Mouse (Mus musculus) embryonic facial prominence, embryonic 11.5 days (tissue): ENCODE measurements around the gene Robo3. TPM values are rescaled to one million over a fixed set of nuclear protein-coding genes. Genes with fewer than 3 reads are reported as not detected.

Source experiments
- ATAC-seq: fragments of 200-750 bp; cut with Nextera tagmentation; replicated peaks from 2 replicates; pipeline ENCODE4 v1.8.0; 2017; ENCODE audit warnings: low read depth; ENCODE audit not compliant: insufficient number of reproducible peaks, low FRiP score, low TSS enrichment
- DNase-seq: peaks from one replicate; pipeline ENCODE4 v3.0.0-alpha.2; 2015; ENCODE audit warnings: low spot score
- H3K27ac ChIP-seq: fragments of 300-500 bp; sonication (generic); replicated peaks from 2 replicates; pipeline ENCODE4 v1.5.1; 2014; ENCODE audit warnings: mild to moderate bottlenecking, low read depth, low read length, control low read depth
- H3K27me3 ChIP-seq: fragments of 300-500 bp; sonication (generic); 2 replicates; pipeline ENCODE4 v1.6.1; 2014; ENCODE audit warnings: mild to moderate bottlenecking, low read length, moderate library complexity, mixed read lengths; ENCODE audit not compliant: control insufficient read depth, insufficient read depth
- H3K36me3 ChIP-seq: fragments of 300-500 bp; sonication (generic); replicated peaks from 2 replicates; pipeline ENCODE4 v1.6.1; 2014; ENCODE audit warnings: low read depth, mild to moderate bottlenecking, low read length, moderate library complexity, mixed read lengths; ENCODE audit not compliant: control insufficient read depth, insufficient read depth
- H3K4me1 ChIP-seq: fragments of 300-500 bp; sonication (generic); 2 replicates; pipeline ENCODE4 v1.6.1; 2014; ENCODE audit warnings: low read length, mixed read lengths; ENCODE audit not compliant: control insufficient read depth, insufficient read depth
- H3K4me2 ChIP-seq: fragments of 300-500 bp; sonication (generic); 2 replicates; pipeline ENCODE4 v1.6.1; 2014; ENCODE audit warnings: low read depth, mild to moderate bottlenecking, control low read depth, low read length, moderate library complexity
- H3K4me3 ChIP-seq: fragments of 300-500 bp; sonication (generic); 2 replicates; pipeline ENCODE4 v1.5.1; 2014; ENCODE audit warnings: low read depth, low read length, control low read depth
- H3K9ac ChIP-seq: fragments of 300-500 bp; sonication (generic); replicated peaks from 2 replicates; pipeline ENCODE4 v1.6.1; 2014; ENCODE audit warnings: mild to moderate bottlenecking, control low read depth, low read length
- H3K9me3 ChIP-seq: fragments of 300-500 bp; sonication (generic); replicated peaks from 2 replicates; pipeline ENCODE4 v1.6.1; 2016; ENCODE audit warnings: mild to moderate bottlenecking, low read length, inconsistent platforms, mixed read lengths; ENCODE audit not compliant: control insufficient read depth
- WGBS: fragments of 180-500 bp; shearing (Covaris S2); extraction: QIAGEN DNeasy Blood & Tissue Kit; methylation state at CpG from one replicate; pipeline ENCODE4 v1.1.7; 2014; 5-methylcytosine and 5-hydroxymethylcytosine counted together
- polyA plus RNA-seq: library from polyadenylated mRNA; unstranded; fragments of >200 nt; fragmentation: Nextera tagmentation; extraction: Ambion mirVana; gene quantifications from 2 replicates; pipeline ENCODE4 v1.2.1, GENCODE M21; 2014

Robo3 gene
- polyA plus RNA-seq, 1 experiment from 2014 or later: 4.9 TPM

DNA sequence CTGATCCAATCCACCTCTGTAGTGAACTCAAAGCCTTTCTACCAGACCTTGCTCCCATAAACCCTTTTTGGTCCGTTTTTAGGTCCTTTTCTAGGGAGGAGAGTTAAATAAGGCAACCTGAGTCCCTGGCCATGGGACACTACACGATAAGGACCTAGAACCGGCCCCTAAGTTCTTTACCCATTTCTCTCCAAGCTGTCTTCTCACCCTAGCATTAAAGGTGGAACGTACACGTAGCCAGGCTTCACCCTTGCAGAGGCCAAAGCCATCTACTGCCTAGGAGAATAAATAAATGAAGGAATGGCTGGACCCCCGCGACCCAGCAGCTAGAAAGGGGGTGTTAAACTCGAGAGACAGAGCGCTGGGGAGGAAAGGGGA, 26.6 kb upstream of the Robo3 start:
- WGBS: 0% methylated on average over 9 of the region's 9 CpGs
- H3K9me3 ChIP-seq: no peaks in the 10 kb centered on the region
- H3K9ac ChIP-seq: no peak overlapping the region

GRCm38 (mm10) chr9:37457151-37457550, 24.1 kb upstream of the Robo3 start:
- no peak overlapping the region for H3K9ac ChIP-seq
- DNase-seq (no peak), ATAC-seq (no peak)
- no peaks in the 10 kb centered on the region for H3K9me3 ChIP-seq
- WGBS: 48% methylated on average over 1 of the region's 1 CpGs
- no peak overlapping the region for H3K4me2 ChIP-seq
- no peak overlapping the region for H3K4me3 ChIP-seq
- H3K27ac ChIP-seq: no peak overlapping the region
- H3K27me3 ChIP-seq: peaks cover 90% of the 10 kb centered on the region
- 0 out of 2 replicates have a peak, but pooled peaks cover 6% of the 10 kb centered on the region for H3K4me1 ChIP-seq
- H3K36me3 ChIP-seq: no peaks in the 10 kb centered on the region

More for the DNA sequence above, 26.6 kb upstream of the Robo3 start:
- Histone ChIP-seq H3K4me1 (0 out of 2 replicates have a peak, but pooled peaks cover 6% of the 10 kb centered on the region), H3K4me2 (peak overlapping the region; percentile 89), H3K4me3 (peak overlapping the region; percentile 40), H3K36me3 (no peaks in the 10 kb centered on the region), H3K27ac (no peak overlapping the region), H3K27me3 (peaks cover 72% of the 10 kb centered on the region)
- ATAC-seq (no peak), DNase-seq (no peak)

DNA sequence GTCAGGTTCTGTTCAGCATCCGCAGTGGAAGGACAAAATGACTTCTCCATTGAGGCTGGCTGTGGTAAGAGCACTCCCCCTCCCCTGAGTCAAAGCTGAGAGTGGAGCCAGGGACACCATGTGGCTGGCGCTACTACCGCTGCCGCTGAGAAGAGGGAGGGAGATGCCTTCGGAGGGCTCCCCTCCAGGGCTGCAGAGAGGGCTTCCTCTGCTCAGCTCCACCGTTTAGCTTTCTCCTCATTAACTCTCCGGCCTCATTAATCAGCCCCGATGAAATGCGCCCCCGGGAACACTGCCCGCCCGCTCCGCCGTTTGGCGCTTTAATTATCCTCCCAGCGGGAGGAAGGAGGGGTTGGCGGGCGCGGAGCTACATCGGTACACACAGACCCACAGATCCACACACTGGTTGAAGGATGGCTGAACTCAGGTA, 23.4 kb upstream of the Robo3 start:
- Histone ChIP-seq H3K27ac (no peak overlapping the region), H3K4me1 (0 out of 2 replicates have a peak, but pooled peaks cover 6% of the 10 kb centered on the region), H3K9me3 (no peaks in the 10 kb centered on the region), H3K9ac (no peak overlapping the region), H3K27me3 (peaks cover 89% of the 10 kb centered on the region), H3K36me3 (no peaks in the 10 kb centered on the region), H3K4me3 (peak overlapping the region; percentile 22), H3K4me2 (peak overlapping the region; percentile 46)
- WGBS: under 1% methylated on average over 19 of the region's 20 CpGs
- ATAC-seq (peak; percentile 49; the same call in 1 of the 2 replicates), DNase-seq (peak; percentile 47)

- DNase-seq: no peak
- Histone ChIP-seq H3K27ac (no peak overlapping the region), H3K4me3 (no peak overlapping the region), H3K4me1 (0 out of 2 replicates have a peak, but pooled peaks cover 6% of the 10 kb centered on the region), H3K9me3 (no peaks in the 10 kb centered on the region), H3K9ac (no peak overlapping the region), H3K4me2 (no peak overlapping the region), H3K27me3 (peaks cover 85% of the 10 kb centered on the region), H3K36me3 (no peaks in the 10 kb centered on the region)
- no peak for ATAC-seq
- 3% methylated on average over 8 of the region's 8 CpGs for WGBS
Measured at GRCm38 (mm10) chr9:37455868-37456267, 22.8 kb upstream of the Robo3 start.

DNA sequence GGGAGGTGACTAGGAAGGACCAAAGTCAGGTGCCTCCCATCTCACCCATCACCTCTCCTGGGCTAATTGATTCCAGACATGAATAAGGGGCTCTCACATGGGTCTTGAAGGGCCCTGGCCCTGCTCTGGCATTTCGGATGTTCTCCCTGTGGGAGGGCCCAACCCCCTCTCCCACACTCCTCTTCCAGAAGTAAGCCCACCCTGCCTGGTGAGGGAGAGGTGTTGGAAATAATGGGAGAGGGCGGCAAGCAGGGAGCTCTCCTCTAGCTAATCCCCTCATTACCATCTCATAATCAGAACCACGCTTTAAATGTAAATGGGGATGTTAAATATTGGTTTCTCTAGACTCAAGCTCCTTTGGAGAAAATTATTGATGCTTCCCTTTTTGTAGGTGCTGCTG, 21.9 kb upstream of the Robo3 start:
- no peak for ATAC-seq

DNA sequence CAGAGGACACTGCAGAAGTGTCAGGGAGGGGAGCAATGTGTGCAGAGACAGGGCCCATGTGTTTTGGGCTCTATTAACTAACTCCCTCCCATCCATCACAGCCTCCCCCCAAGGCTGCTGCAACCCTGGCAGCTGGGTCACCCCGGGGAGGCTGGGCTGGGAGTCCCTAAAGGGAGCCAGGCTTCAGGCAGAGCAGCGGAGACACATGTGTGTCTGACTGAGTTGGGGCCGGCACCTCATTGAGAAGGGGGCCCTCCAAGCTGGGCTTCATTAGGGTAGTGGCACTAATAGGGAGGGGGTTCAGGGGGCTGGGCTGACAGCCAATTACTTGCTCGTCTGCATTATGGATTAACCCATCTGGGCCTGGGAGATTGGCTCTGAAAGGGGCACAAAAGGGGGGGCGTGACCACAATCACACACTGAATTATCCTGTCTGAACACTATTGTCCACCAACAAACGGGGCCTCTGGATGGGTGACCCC, 21.0 kb upstream of the Robo3 start:
- ATAC-seq: peak; percentile 69; the same call in 1 of the 2 replicates
- peak; percentile 28 for DNase-seq
- 0% methylated on average over 6 of the region's 6 CpGs for WGBS
- Histone ChIP-seq H3K9ac (no peak overlapping the region), H3K27ac (no peak overlapping the region), H3K27me3 (peaks cover 70% of the 10 kb centered on the region), H3K9me3 (no peaks in the 10 kb centered on the region), H3K4me1 (no peaks in the 10 kb centered on the region), H3K4me3 (no peak overlapping the region), H3K4me2 (no peak overlapping the region), H3K36me3 (no peaks in the 10 kb centered on the region)

More for the DNA sequence above, 21.9 kb upstream of the Robo3 start:
- H3K27ac ChIP-seq: no peak overlapping the region
- no peak overlapping the region for H3K4me3 ChIP-seq
- no peaks in the 10 kb centered on the region for H3K36me3 ChIP-seq
- H3K4me1 ChIP-seq: 0 out of 2 replicates have a peak, but pooled peaks cover under 1% of the 10 kb centered on the region
- H3K4me2 ChIP-seq: no peak overlapping the region
- peaks cover 78% of the 10 kb centered on the region for H3K27me3 ChIP-seq
- no peak for DNase-seq
- 4% methylated on average over 3 of the region's 3 CpGs for WGBS
- H3K9ac ChIP-seq: no peak overlapping the region
- H3K9me3 ChIP-seq: no peaks in the 10 kb centered on the region

- DNase-seq: no peak
- Histone ChIP-seq H3K4me1 (no peaks in the 10 kb centered on the region), H3K4me3 (no peak overlapping the region), H3K9me3 (no peaks in the 10 kb centered on the region), H3K27me3 (peaks cover 64% of the 10 kb centered on the region), H3K4me2 (no peak overlapping the region), H3K9ac (no peak overlapping the region), H3K27ac (no peak overlapping the region), H3K36me3 (no peaks in the 10 kb centered on the region)
- ATAC-seq: no peak
- 27% methylated on average over 4 of the region's 4 CpGs for WGBS
Measured at GRCm38 (mm10) chr9:37453328-37453727, 20.3 kb upstream of the Robo3 start.

DNA sequence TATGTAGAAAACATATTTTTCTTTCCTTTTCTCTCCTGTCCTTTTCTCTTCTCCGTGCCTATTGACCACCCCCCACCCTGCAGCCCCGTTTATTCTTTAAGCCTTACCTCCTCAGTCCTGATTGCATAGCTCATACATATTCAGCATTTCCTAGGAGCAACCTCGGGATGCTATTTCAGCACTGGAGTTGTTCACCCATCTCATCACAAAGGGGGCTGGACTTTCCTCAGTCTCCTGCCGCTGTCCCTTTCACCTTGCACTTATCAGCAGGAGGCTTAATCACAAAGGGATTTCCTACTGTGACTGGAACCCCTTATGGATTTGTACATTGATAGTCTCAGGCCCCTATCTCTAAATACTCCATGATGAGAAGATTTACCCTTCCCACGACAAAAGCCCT, 19.4 kb upstream of the Robo3 start:
- H3K27ac ChIP-seq: no peak overlapping the region
- no peak for ATAC-seq
- H3K4me2 ChIP-seq: no peak overlapping the region
- no peak overlapping the region for H3K9ac ChIP-seq
- no peaks in the 10 kb centered on the region for H3K4me1 ChIP-seq
- H3K9me3 ChIP-seq: no peaks in the 10 kb centered on the region
- 0% methylated on average over 5 of the region's 5 CpGs for whole genome bisulfite sequencing
- no peak overlapping the region for H3K4me3 ChIP-seq
- H3K36me3 ChIP-seq: no peaks in the 10 kb centered on the region
- H3K27me3 ChIP-seq: peaks cover 54% of the 10 kb centered on the region
- DNase-seq: no peak
